9 mouse cellular contexts compared by ENCODE assay signal in the genomic region with DNA sequence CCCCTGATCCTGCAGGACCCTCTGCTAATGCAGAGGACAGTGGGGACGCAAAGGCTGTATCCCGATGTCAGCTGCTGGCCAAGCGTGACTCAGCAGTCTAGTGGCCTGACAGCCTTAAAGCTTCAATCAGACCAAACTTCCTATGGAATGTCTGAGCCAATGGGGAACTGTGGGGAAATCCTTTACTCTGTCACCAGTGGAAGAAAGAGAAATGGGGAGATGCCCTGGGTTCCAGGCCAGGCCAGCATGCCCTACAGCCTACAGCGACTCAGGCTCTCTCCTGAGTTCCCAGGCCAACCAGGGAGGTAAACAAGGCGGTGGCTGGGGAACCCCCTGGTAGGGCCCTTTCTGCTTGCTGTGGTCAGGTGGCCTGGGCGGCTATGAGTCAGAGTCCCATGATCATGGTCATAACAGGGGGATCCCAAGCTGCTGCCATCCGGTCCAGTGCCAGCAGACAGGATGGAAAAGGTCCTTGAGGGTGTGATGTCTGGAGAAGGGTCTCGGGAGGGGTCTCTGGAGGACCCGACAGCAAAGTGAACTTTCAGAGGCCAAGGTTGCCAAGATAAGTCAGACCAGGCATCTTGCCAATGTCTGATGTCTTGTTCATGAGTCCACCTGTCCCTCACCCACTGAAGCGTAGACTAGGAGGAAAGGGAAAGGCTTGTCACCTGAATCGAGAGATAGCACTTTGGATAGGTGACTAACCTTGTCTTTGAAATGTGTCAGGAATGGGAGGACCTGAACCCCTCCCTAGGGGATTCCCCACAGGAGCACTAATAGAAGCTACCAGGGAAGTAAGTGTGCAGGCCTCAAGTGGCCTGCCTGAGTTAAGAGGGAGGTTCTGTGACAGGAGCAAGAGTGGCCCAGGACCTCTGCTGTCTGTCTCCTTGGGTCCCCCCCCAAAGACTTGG. TPM values are rescaled to one million over a fixed set of nuclear protein-coding genes. Genes with fewer than 3 reads are reported as not detected.
A peak's percentile ranks its signal among the peaks of the same experiment; 100 is the strongest.
DNase-seq lines count a peak whose midpoint lies in the region; ATAC-seq and TF ChIP-seq lines count a peak whose summit lies in the region.
"Had no signal": no experiment of that assay in that cellular context is flagged by ENCODE, and none has a peak within 500 bp of the region (broad histone marks: within the 10 kb centered on the region; RNA-seq: fewer than 3 reads in every experiment).

No protein-coding gene starts in this region.

- ATAC-seq in kidney, postnatal 0 days (replicated peaks; ENCODE audit: low FRiP score, low read depth): peak; percentile 62
- peak; percentile 62 for ATAC-seq in monocyte, adult 5-6 weeks (replicated peaks; ENCODE audit: insufficient number of reproducible peaks, low FRiP score, low TSS enrichment, poor library complexity, severe bottlenecking)
- no peak for ATAC-seq in midbrain, postnatal 0 days (ENCODE audit: low FRiP score)

- no peaks in the 10 kb centered on the region for H3K9me3 ChIP-seq in kidney, postnatal 0 days (replicated peaks; ENCODE audit: low read length)
- no peaks in the 10 kb centered on the region for H3K9me3 ChIP-seq in midbrain, postnatal 0 days (ENCODE audit: low read length)
- H3K9me3 ChIP-seq: embryonic facial prominence, embryonic 13.5 days had no signal

- peak overlapping the region; percentile 33; the same call in 1 of the 2 replicates for H3K27ac ChIP-seq in spleen, adult 2 months (ENCODE audit: insufficient read depth, low read length)
- peak overlapping the region; percentile 25; the same call in 1 of the 2 replicates for H3K27ac ChIP-seq in bone marrow, adult 2 months (ENCODE audit: control insufficient read depth, insufficient read depth, low read depth, low read length, poor library complexity)
- peak overlapping the region; percentile 79 for H3K27ac ChIP-seq in kidney, postnatal 0 days
- H3K27ac ChIP-seq in midbrain, postnatal 0 days (ENCODE audit: low read depth, low read length): no peak overlapping the region
- H3K27ac ChIP-seq: embryonic facial prominence, embryonic 13.5 days had no signal

- H3K4me2 ChIP-seq in kidney, postnatal 0 days (ENCODE audit: low read length): peak overlapping the region; percentile 3
- no peak overlapping the region for H3K4me2 ChIP-seq in midbrain, postnatal 0 days (ENCODE audit: low read depth, low read length, poor library complexity, severe bottlenecking)
- H3K4me2 ChIP-seq: embryonic facial prominence, embryonic 13.5 days had no signal

- 71% methylated on average over 11 of the region's 11 CpGs for WGBS in spleen, adult 2 months
- 62% methylated on average over 11 of the region's 11 CpGs for WGBS in bone marrow, adult 2 months
- WGBS in kidney, postnatal 0 days: 31% methylated on average over 11 of the region's 11 CpGs
- 63% methylated on average over 11 of the region's 11 CpGs for WGBS in midbrain, postnatal 0 days

- no peak for TF ChIP-seq POLR2A in spleen, adult 2 months (IDR thresholded peaks at IDR 0.05; ENCODE audit: low read depth, low read length)
- no peak for TF ChIP-seq POLR2A in bone marrow, adult 2 months (IDR thresholded peaks at IDR 0.05; ENCODE audit: borderline replicate concordance, control insufficient read depth, low read depth, low read length)

- no peak for TF ChIP-seq CTCF in spleen, adult 2 months (IDR thresholded peaks at IDR 0.05; ENCODE audit: extremely low read depth, insufficient read depth, insufficient read length, insufficient replicate concordance)
- TF ChIP-seq CTCF in bone marrow, adult 2 months (IDR thresholded peaks at IDR 0.05; ENCODE audit: control insufficient read depth, insufficient read depth, low read length): no peak
- TF ChIP-seq CTCF in kidney, postnatal 0 days (IDR thresholded peaks at IDR 0.05; ENCODE audit: low read depth): no peak
- no peak for TF ChIP-seq CTCF in midbrain, postnatal 0 days (IDR thresholded peaks at IDR 0.05)

- H3K27me3 ChIP-seq in spleen, adult 2 months (ENCODE audit: control insufficient read depth, insufficient read depth, low read length): no peaks in the 10 kb centered on the region
- no peaks in the 10 kb centered on the region for H3K27me3 ChIP-seq in kidney, postnatal 0 days (ENCODE audit: insufficient read depth, low read length)
- no peaks in the 10 kb centered on the region for H3K27me3 ChIP-seq in midbrain, postnatal 0 days (ENCODE audit: insufficient read depth, low read length)
- H3K27me3 ChIP-seq: embryonic facial prominence, embryonic 13.5 days had no signal

- DNase-seq in spleen, adult 2 months (ENCODE audit: low read depth in 1 of 2, low spot score in 2 of 2): peak; percentile 40 to 41
- DNase-seq in spleen, postnatal 14 days (ENCODE audit: low spot score in 2 of 2): no peak
- DNase-seq in heart, adult 8-10 months (ENCODE audit: low spot score): peak; percentile 91
- DNase-seq in kidney, postnatal 0 days (ENCODE audit: low spot score): peak; percentile 70
- no peak for DNase-seq in embryo, embryonic 11 days
- no peak for DNase-seq in midbrain, postnatal 0 days (ENCODE audit: low spot score)

- H3K4me1 ChIP-seq in spleen, adult 2 months (ENCODE audit: control insufficient read depth, insufficient read depth, insufficient read length): peaks cover 5% of the 10 kb centered on the region; the same call in 1 of the 2 replicates
- no peaks in the 10 kb centered on the region for H3K4me1 ChIP-seq in bone marrow, adult 2 months (ENCODE audit: control insufficient read depth, insufficient read depth, low read length)
- peaks cover 23% of the 10 kb centered on the region for H3K4me1 ChIP-seq in kidney, postnatal 0 days (replicated peaks; ENCODE audit: insufficient read depth, low read length)
- peaks cover 9% of the 10 kb centered on the region; the same call in 1 of the 2 replicates for H3K4me1 ChIP-seq in midbrain, postnatal 0 days (ENCODE audit: insufficient read depth, low read length)

- no peaks in the 10 kb centered on the region for H3K36me3 ChIP-seq in spleen, adult 2 months (ENCODE audit: control insufficient read depth, insufficient read depth, low read length)
- H3K36me3 ChIP-seq in kidney, postnatal 0 days (ENCODE audit: insufficient read depth, low read length): no peaks in the 10 kb centered on the region
- peaks cover under 1% of the 10 kb centered on the region; the same call in 1 of the 2 replicates for H3K36me3 ChIP-seq in midbrain, postnatal 0 days (ENCODE audit: insufficient read depth, low read length)

- H3K9ac ChIP-seq in kidney, postnatal 0 days (ENCODE audit: low read depth, low read length): no peak overlapping the region
- H3K9ac ChIP-seq in midbrain, postnatal 0 days (replicated peaks; ENCODE audit: low read length, poor library complexity, severe bottlenecking): no peak overlapping the region
- H3K9ac ChIP-seq: embryonic facial prominence, embryonic 13.5 days had no signal

- H3K4me3 ChIP-seq in spleen, adult 2 months (ENCODE audit: extremely low read depth, insufficient read depth, insufficient read length): no peak overlapping the region
- H3K4me3 ChIP-seq in bone marrow, adult 2 months (replicated peaks; ENCODE audit: control insufficient read depth, low read depth, low read length): no peak overlapping the region
- H3K4me3 ChIP-seq in kidney, postnatal 0 days (replicated peaks; ENCODE audit: low read depth, low read length): no peak overlapping the region
- no peak overlapping the region for H3K4me3 ChIP-seq in midbrain, postnatal 0 days (ENCODE audit: low read depth, low read length)
- H3K4me3 ChIP-seq: embryonic facial prominence, embryonic 13.5 days had no signal

RNA-seq across cellular contexts. Expression of gene Mgat4b, which starts 2.4 kb away (rescaled TPM):
- polyA plus RNA-seq in spleen, adult 2 months (2012; rRNA removed): 32.6 and 41.5 TPM in 2 replicates
- polyA plus RNA-seq in bone marrow, adult 2 months (2011; ENCODE audit: insufficient read depth, insufficient read length, low replicate concordance, missing spikeins): 15.7 and 20.7 TPM in 2 replicates
- total RNA-seq in heart, adult 8-10 months (2022): 10 to 100 TPM; 68.4 to 90.0 (median 76.3) TPM
- 53.4 and 62.1 TPM in 2 replicates for polyA plus RNA-seq in kidney, postnatal 0 days (2015; fragmentation: Nextera tagmentation; extraction: Ambion mirVana)
- 4.9 to 20.2 TPM (median 13.9 TPM) in 3 replicates for total RNA-seq in monocyte, adult 5-6 weeks (2017)
- 115 and 152 TPM in 2 replicates for total RNA-seq in midbrain, postnatal 0 days (2014; rRNA removed)
- polyA plus RNA-seq in midbrain, postnatal 0 days (2015; fragmentation: Nextera tagmentation; extraction: Ambion mirVana): 77.3 and 77.9 TPM in 2 replicates

RNA-seq across cellular contexts. Expression of gene Sqstm1, which starts 2.5 kb away (rescaled TPM):
- 113 and 117 TPM in 2 replicates for polyA plus RNA-seq in spleen, adult 2 months (2012; rRNA removed)
- 172 TPM in 2 replicates for polyA plus RNA-seq in bone marrow, adult 2 months (2011; ENCODE audit: insufficient read depth, insufficient read length, low replicate concordance, missing spikeins)
- total RNA-seq in heart, adult 8-10 months (2022): 100 to 1,000 TPM; 431 to 551 (median 475) TPM
- polyA plus RNA-seq in kidney, postnatal 0 days (2015; fragmentation: Nextera tagmentation; extraction: Ambion mirVana): 326 and 333 TPM in 2 replicates
- total RNA-seq in monocyte, adult 5-6 weeks (2017): 878 to 1,339 TPM (median 1,041 TPM) in 3 replicates
- 314 and 335 TPM in 2 replicates for total RNA-seq in midbrain, postnatal 0 days (2014; rRNA removed)
- 455 and 484 TPM in 2 replicates for polyA plus RNA-seq in midbrain, postnatal 0 days (2015; fragmentation: Nextera tagmentation; extraction: Ambion mirVana)

RNA-seq across cellular contexts. Expression of gene Ltc4s, which starts 25.3 kb away (rescaled TPM):
- polyA plus RNA-seq in spleen, adult 2 months (2012; rRNA removed): 44.9 and 53.9 TPM in 2 replicates
- 3.9 and 6.7 TPM in 2 replicates for polyA plus RNA-seq in bone marrow, adult 2 months (2011; ENCODE audit: insufficient read depth, insufficient read length, low replicate concordance, missing spikeins)
- total RNA-seq in heart, adult 8-10 months (2022): 10 to 100 TPM in 1 of 4 experiments, 1 to 10 TPM in 3; 4.7 to 11.8 (median 6.6) TPM
- polyA plus RNA-seq in kidney, postnatal 0 days (2015; fragmentation: Nextera tagmentation; extraction: Ambion mirVana): 8.5 and 9.6 TPM in 2 replicates
- not detected in 3 replicates for total RNA-seq in monocyte, adult 5-6 weeks (2017)
- 3.5 and 21.3 TPM in 2 replicates for total RNA-seq in midbrain, postnatal 0 days (2014; rRNA removed)
- 5.3 and 6.0 TPM in 2 replicates for polyA plus RNA-seq in midbrain, postnatal 0 days (2015; fragmentation: Nextera tagmentation; extraction: Ambion mirVana)

RNA-seq across cellular contexts. Expression of gene Mrnip, which starts 38.9 kb away (rescaled TPM):
- polyA plus RNA-seq in spleen, adult 2 months (2012; rRNA removed): 2.4 and 3.5 TPM in 2 replicates
- polyA plus RNA-seq in bone marrow, adult 2 months (2011; ENCODE audit: insufficient read depth, insufficient read length, low replicate concordance, missing spikeins): 5.2 and 6.2 TPM in 2 replicates
- total RNA-seq in heart, adult 8-10 months (2022): 1 to 10 TPM; 1.6 to 3.5 (median 2.7) TPM
- polyA plus RNA-seq in kidney, postnatal 0 days (2015; fragmentation: Nextera tagmentation; extraction: Ambion mirVana): 20.8 and 22.9 TPM in 2 replicates
- 2.0 to 4.1 TPM (median 3.3 TPM) in 3 replicates for total RNA-seq in monocyte, adult 5-6 weeks (2017)
- 37.1 and 41.3 TPM in 2 replicates for total RNA-seq in midbrain, postnatal 0 days (2014; rRNA removed)
- polyA plus RNA-seq in midbrain, postnatal 0 days (2015; fragmentation: Nextera tagmentation; extraction: Ambion mirVana): 37.9 and 40.7 TPM in 2 replicates

Comparison
In these comparisons a context has a peak if more than half of its experiments do, and no peak if none do; other contexts are left out.
1. DNase-seq: peak in spleen, adult 2 months (2 of 2), heart, adult 8-10 months (single experiment) and kidney, postnatal 0 days (single experiment); none in spleen, postnatal 14 days (0 of 2), embryo, embryonic 11 days (single experiment) and midbrain, postnatal 0 days (single experiment).